In the genomic region with DNA sequence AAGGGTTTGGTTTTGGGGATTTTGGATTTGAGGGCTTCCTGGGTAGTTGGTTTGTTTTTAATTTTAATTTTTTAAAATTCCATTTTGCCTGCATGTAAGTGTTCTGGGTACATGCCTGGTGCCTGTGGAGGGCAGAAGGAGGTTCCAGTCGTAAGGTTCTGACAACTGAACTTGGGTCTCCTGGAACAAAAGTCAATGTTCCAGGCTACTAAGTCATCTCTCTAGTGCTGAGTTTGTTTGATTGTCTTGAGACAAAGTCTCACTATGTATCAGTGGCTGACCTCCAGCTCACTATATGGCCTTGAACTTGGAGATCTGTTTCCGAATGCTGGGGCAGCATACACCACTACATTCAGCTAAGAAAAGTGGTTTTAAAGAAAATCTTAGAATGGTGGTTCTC, we compare ENCODE assay signal across 21 mouse cellular contexts. TPM values are rescaled to one million over a fixed set of nuclear protein-coding genes. Genes with fewer than 3 reads are reported as not detected.
A peak's percentile ranks its signal among the peaks of the same experiment; 100 is the strongest.
DNase-seq lines count a peak whose midpoint lies in the region; ATAC-seq and TF ChIP-seq lines count a peak whose summit lies in the region.
"Had no signal": no experiment of that assay in that cellular context is flagged by ENCODE, and none has a peak within 500 bp of the region (broad histone marks: within the 10 kb centered on the region; RNA-seq: fewer than 3 reads in every experiment).

No protein-coding gene starts in this region.

- H3K4me2 ChIP-seq in heart, embryonic 15.5 days = no peak overlapping the region
- no peak overlapping the region for H3K4me2 ChIP-seq in kidney, embryonic 16.5 days (replicated peaks; ENCODE audit: low read depth, low read length)
- no peak overlapping the region for H3K4me2 ChIP-seq in kidney, embryonic 15.5 days
- H3K4me2 ChIP-seq in liver, embryonic 14.5 days (ENCODE audit: low read depth) = peak overlapping the region; percentile 94

- H3K79me2 ChIP-seq in heart, adult 2 months (replicated peaks; ENCODE audit: control insufficient read depth, insufficient read depth, low read length) = peaks cover 1% of the 10 kb centered on the region; the same call in 1 of the 2 replicates

- no peak for DNase-seq in heart, adult 2 months
- DNase-seq in heart, postnatal 25 days (ENCODE audit: low spot score) = no peak
- no peak for DNase-seq in heart, adult 18-20 months
- no peak for DNase-seq in liver, embryonic 14.5 days (ENCODE audit: low read depth in 3 of 3, low spot score in 3 of 3)
- no peak for DNase-seq in testis, postnatal 14 days (ENCODE audit: low spot score)
- DNase-seq: adrenal gland, postnatal 10 days; cerebellum, adult 9-10 months; right cerebral cortex, adult 18-20 months; right cerebral cortex, postnatal 4 days; thymus, adult 18-20 months; thymus, postnatal 4 days had no signal

- H3K9me3 ChIP-seq in heart, embryonic 15.5 days (replicated peaks) = no peaks in the 10 kb centered on the region
- no peaks in the 10 kb centered on the region for H3K9me3 ChIP-seq in kidney, embryonic 16.5 days (ENCODE audit: low read length)
- no peaks in the 10 kb centered on the region for H3K9me3 ChIP-seq in kidney, embryonic 15.5 days (replicated peaks)
- no peaks in the 10 kb centered on the region for H3K9me3 ChIP-seq in liver, embryonic 14.5 days (ENCODE audit: control insufficient read depth, low read length)
- H3K9me3 ChIP-seq: forebrain, embryonic 13.5 days; hindbrain, embryonic 13.5 days; limb, embryonic 10.5 days; neural tube, embryonic 15.5 days; stomach, embryonic 15.5 days had no signal

- no peak overlapping the region for H3K4me3 ChIP-seq in heart, adult 2 months
- no peak overlapping the region for H3K4me3 ChIP-seq in heart, embryonic 15.5 days
- H3K4me3 ChIP-seq in kidney, embryonic 16.5 days (ENCODE audit: low read length) = no peak overlapping the region
- H3K4me3 ChIP-seq in kidney, embryonic 15.5 days (replicated peaks) = no peak overlapping the region
- H3K4me3 ChIP-seq in liver, embryonic 14.5 days (ENCODE audit: insufficient read depth in 1 of 2, low read depth in 2 of 2, low read length in 2 of 2) = no peak overlapping the region
- H3K4me3 ChIP-seq: forebrain, embryonic 13.5 days; limb, embryonic 10.5 days; neural tube, embryonic 15.5 days; stomach, embryonic 15.5 days had no signal

- no peak for TF ChIP-seq CTCF in heart, adult 2 months (IDR thresholded peaks at IDR 0.05)
- TF ChIP-seq CTCF in liver, embryonic 14.5 days (IDR thresholded peaks at IDR 0.05; ENCODE audit: low read depth) = no peak

- peak overlapping the region; percentile 99 for H3K27ac ChIP-seq in heart, adult 2 months
- peak overlapping the region; percentile 100 for H3K27ac ChIP-seq in heart, embryonic 15.5 days
- H3K27ac ChIP-seq in kidney, embryonic 16.5 days (ENCODE audit: low read length) = no peak overlapping the region
- no peak overlapping the region for H3K27ac ChIP-seq in kidney, embryonic 15.5 days
- H3K27ac ChIP-seq in liver, embryonic 14.5 days = no peak overlapping the region
- H3K27ac ChIP-seq: forebrain, embryonic 13.5 days; limb, embryonic 10.5 days; macrophage; neural tube, embryonic 15.5 days had no signal

- WGBS in heart, adult 2 months = 74% methylated on average over 2 of the region's 2 CpGs
- 89% methylated on average over 2 of the region's 2 CpGs for WGBS in heart, embryonic 15.5 days
- WGBS in kidney, embryonic 16.5 days = 85% methylated on average over 2 of the region's 2 CpGs
- 97% methylated on average over 2 of the region's 2 CpGs for WGBS in kidney, embryonic 15.5 days
- WGBS in liver, embryonic 14.5 days (ENCODE audit: insufficient replicate concordance) = 82% methylated on average over 2 of the region's 2 CpGs

- no peak overlapping the region for H3K9ac ChIP-seq in heart, adult 2 months (ENCODE audit: low read depth, low read length)
- no peak overlapping the region for H3K9ac ChIP-seq in heart, embryonic 15.5 days
- H3K9ac ChIP-seq in kidney, embryonic 16.5 days (replicated peaks; ENCODE audit: low read length) = 0 out of 2 replicates have a peak overlapping the region, but pooled peaks have one; percentile 15
- H3K9ac ChIP-seq in kidney, embryonic 15.5 days = no peak overlapping the region
- H3K9ac ChIP-seq in liver, embryonic 14.5 days (replicated peaks) = peak overlapping the region; percentile 20; the same call in 1 of the 2 replicates
- H3K9ac ChIP-seq: stomach, embryonic 15.5 days had no signal

- intact Hi-C loops in heart, adult 2 months (cut with DNase I) = no loop called here
- intact Hi-C loops in heart, postnatal 25 days (cut with DNase I) = no loop called here

- no peak for TF ChIP-seq EP300 in heart, adult 2 months (IDR thresholded peaks at IDR 0.05; ENCODE audit: insufficient read depth, low read depth, low read length)
- no peak for TF ChIP-seq EP300 in liver, embryonic 14.5 days (IDR thresholded peaks at IDR 0.05; ENCODE audit: low read depth)

- peaks cover 5% of the 10 kb centered on the region for H3K36me3 ChIP-seq in heart, adult 2 months (ENCODE audit: control insufficient read depth, insufficient read depth, low read length)
- peaks cover 4% of the 10 kb centered on the region; the same call in 1 of the 2 replicates for H3K36me3 ChIP-seq in heart, embryonic 15.5 days
- H3K36me3 ChIP-seq in kidney, embryonic 16.5 days (ENCODE audit: insufficient read depth, low read length) = no peaks in the 10 kb centered on the region; the same call in 1 of the 2 replicates
- peaks cover 25% of the 10 kb centered on the region; the same call in 1 of the 2 replicates for H3K36me3 ChIP-seq in kidney, embryonic 15.5 days
- H3K36me3 ChIP-seq in liver, embryonic 14.5 days (replicated peaks; ENCODE audit: control insufficient read depth, insufficient read depth, low read depth) = peaks cover 2% of the 10 kb centered on the region
- H3K36me3 ChIP-seq: neural tube, embryonic 15.5 days had no signal

- no peaks in the 10 kb centered on the region for H3K27me3 ChIP-seq in heart, adult 2 months (ENCODE audit: control insufficient read depth, insufficient read depth, low read length)
- no peaks in the 10 kb centered on the region for H3K27me3 ChIP-seq in heart, embryonic 15.5 days
- no peaks in the 10 kb centered on the region for H3K27me3 ChIP-seq in kidney, embryonic 16.5 days (ENCODE audit: insufficient read depth, low read length)
- no peaks in the 10 kb centered on the region for H3K27me3 ChIP-seq in kidney, embryonic 15.5 days
- no peaks in the 10 kb centered on the region for H3K27me3 ChIP-seq in liver, embryonic 14.5 days (ENCODE audit: control insufficient read depth, insufficient read depth, low read length)
- H3K27me3 ChIP-seq: forebrain, embryonic 13.5 days; neural tube, embryonic 15.5 days; stomach, embryonic 15.5 days had no signal

- no peak for TF ChIP-seq POLR2A in heart, adult 2 months (IDR thresholded peaks at IDR 0.05; ENCODE audit: insufficient read depth, low read depth, low read length)

- H3K4me1 ChIP-seq in heart, adult 2 months (ENCODE audit: control insufficient read depth, insufficient read depth, low read length) = peaks cover 16% of the 10 kb centered on the region
- H3K4me1 ChIP-seq in heart, embryonic 15.5 days (replicated peaks) = peaks cover 60% of the 10 kb centered on the region
- H3K4me1 ChIP-seq in kidney, embryonic 16.5 days (ENCODE audit: insufficient read depth, low read length) = peaks cover 14% of the 10 kb centered on the region
- peaks cover 36% of the 10 kb centered on the region for H3K4me1 ChIP-seq in kidney, embryonic 15.5 days
- peaks cover 37 to 58% of the 10 kb centered on the region in 2 experiments for H3K4me1 ChIP-seq in liver, embryonic 14.5 days (replicated peaks; ENCODE audit: control insufficient read depth in 2 of 2, insufficient read depth in 2 of 2, low read length in 1 of 2)

- ATAC-seq in heart, embryonic 15.5 days (replicated peaks; ENCODE audit: insufficient number of reproducible peaks, insufficient read depth, low FRiP score, low read depth) = no peak
- no peak for ATAC-seq in kidney, embryonic 16.5 days (ENCODE audit: low FRiP score, low TSS enrichment)
- ATAC-seq in kidney, embryonic 15.5 days (replicated peaks; ENCODE audit: low FRiP score) = no peak
- ATAC-seq in liver, embryonic 14.5 days (ENCODE audit: insufficient read depth) = no peak
- ATAC-seq: forebrain, embryonic 13.5 days; lung, postnatal 0 days had no signal

RNA-seq across cellular contexts. Expression of a gene that starts 2.6 kb away (rescaled TPM):
- total RNA-seq in heart, adult 2 months (2021) = 10 to 100 TPM; 17.8 to 24.5 TPM
- 24.1 and 29.3 TPM in 2 replicates for polyA plus RNA-seq in heart, adult 2 months (2012; rRNA removed)
- total RNA-seq in heart, postnatal 25 days (2021) = 10 to 100 TPM; 23.7 to 26.5 TPM
- 25.0 and 33.6 TPM in 2 replicates for polyA plus RNA-seq in heart, embryonic 15.5 days (2015; fragmentation: Nextera tagmentation; extraction: Ambion mirVana)
- 10 to 100 TPM; 14.8 to 18.4 TPM for total RNA-seq in heart, adult 18-20 months (2021)
- 44.1 and 44.7 TPM in 2 replicates for polyA plus RNA-seq in kidney, embryonic 16.5 days (2015; fragmentation: Nextera tagmentation; extraction: Ambion mirVana)
- 34.6 and 39.1 TPM in 2 replicates for polyA plus RNA-seq in kidney, embryonic 15.5 days (2015; fragmentation: Nextera tagmentation; extraction: Ambion mirVana)
- polyA plus RNA-seq in liver, embryonic 14.5 days (2012; rRNA removed) = 11.2 and 11.9 TPM in 2 replicates
- polyA plus RNA-seq in liver, embryonic 14.5 days (2014; fragmentation: Nextera tagmentation; extraction: Ambion mirVana) = 9.4 and 10.8 TPM in 2 replicates

RNA-seq across cellular contexts. Expression of a gene that starts 38.0 kb away (rescaled TPM):
- total RNA-seq in heart, adult 2 months (2021) = 1 to 10 TPM; 2.3 to 3.5 TPM
- 4.9 and 5.5 TPM in 2 replicates for polyA plus RNA-seq in heart, adult 2 months (2012; rRNA removed)
- total RNA-seq in heart, postnatal 25 days (2021) = 1 to 10 TPM; 1.5 to 1.6 TPM
- polyA plus RNA-seq in heart, embryonic 15.5 days (2015; fragmentation: Nextera tagmentation; extraction: Ambion mirVana) = 0.93 and 2.5 TPM in 2 replicates
- total RNA-seq in heart, adult 18-20 months (2021) = 1 to 10 TPM; 4.3 to 5.2 TPM
- polyA plus RNA-seq in kidney, embryonic 16.5 days (2015; fragmentation: Nextera tagmentation; extraction: Ambion mirVana) = 9.4 and 9.5 TPM in 2 replicates
- 6.4 and 7.3 TPM in 2 replicates for polyA plus RNA-seq in kidney, embryonic 15.5 days (2015; fragmentation: Nextera tagmentation; extraction: Ambion mirVana)
- polyA plus RNA-seq in liver, embryonic 14.5 days (2012; rRNA removed) = 0.95 and 1.0 TPM in 2 replicates
- 0.33 and 0.45 TPM in 2 replicates for polyA plus RNA-seq in liver, embryonic 14.5 days (2014; fragmentation: Nextera tagmentation; extraction: Ambion mirVana)

RNA-seq across cellular contexts. Expression of a gene that starts 43.8 kb away (rescaled TPM):
- 100 to 1,000 TPM; 137 to 150 TPM for total RNA-seq in heart, adult 2 months (2021)
- polyA plus RNA-seq in heart, adult 2 months (2012; rRNA removed) = 201 and 230 TPM in 2 replicates
- 100 to 1,000 TPM; 154 to 183 TPM for total RNA-seq in heart, postnatal 25 days (2021)
- polyA plus RNA-seq in heart, embryonic 15.5 days (2015; fragmentation: Nextera tagmentation; extraction: Ambion mirVana) = 565 and 609 TPM in 2 replicates
- 100 to 1,000 TPM; 163 to 184 TPM for total RNA-seq in heart, adult 18-20 months (2021)
- 981 and 1,131 TPM in 2 replicates for polyA plus RNA-seq in kidney, embryonic 16.5 days (2015; fragmentation: Nextera tagmentation; extraction: Ambion mirVana)
- polyA plus RNA-seq in kidney, embryonic 15.5 days (2015; fragmentation: Nextera tagmentation; extraction: Ambion mirVana) = 1,112 and 1,115 TPM in 2 replicates
- polyA plus RNA-seq in liver, embryonic 14.5 days (2012; rRNA removed) = 530 and 765 TPM in 2 replicates
- 774 and 804 TPM in 2 replicates for polyA plus RNA-seq in liver, embryonic 14.5 days (2014; fragmentation: Nextera tagmentation; extraction: Ambion mirVana)

RNA-seq across cellular contexts. Expression of a gene that starts 44.4 kb away (rescaled TPM):
- total RNA-seq in heart, adult 2 months (2021) = 10 to 100 TPM; 69.6 to 95.0 TPM
- polyA plus RNA-seq in heart, adult 2 months (2012; rRNA removed) = 247 and 250 TPM in 2 replicates
- 10 to 100 TPM; 77.5 to 92.2 TPM for total RNA-seq in heart, postnatal 25 days (2021)
- 38.0 and 42.9 TPM in 2 replicates for polyA plus RNA-seq in heart, embryonic 15.5 days (2015; fragmentation: Nextera tagmentation; extraction: Ambion mirVana)
- total RNA-seq in heart, adult 18-20 months (2021) = 100 to 1,000 TPM in 1 of 2 experiments, 10 to 100 TPM in 1; 80.2 to 107 TPM
- 14.3 and 16.0 TPM in 2 replicates for polyA plus RNA-seq in kidney, embryonic 16.5 days (2015; fragmentation: Nextera tagmentation; extraction: Ambion mirVana)
- polyA plus RNA-seq in kidney, embryonic 15.5 days (2015; fragmentation: Nextera tagmentation; extraction: Ambion mirVana) = 10.9 and 11.2 TPM in 2 replicates
- polyA plus RNA-seq in liver, embryonic 14.5 days (2012; rRNA removed) = 10.4 and 12.0 TPM in 2 replicates
- polyA plus RNA-seq in liver, embryonic 14.5 days (2014; fragmentation: Nextera tagmentation; extraction: Ambion mirVana) = 14.4 and 17.3 TPM in 2 replicates

Comparison
In these comparisons a context has a peak if more than half of its experiments do, and no peak if none do; other contexts are left out.
1. H3K9ac ChIP-seq: peak in kidney, embryonic 16.5 days (single experiment) and liver, embryonic 14.5 days (single experiment); none in heart, adult 2 months (single experiment), heart, embryonic 15.5 days (single experiment) and kidney, embryonic 15.5 days (single experiment).
2. H3K27ac ChIP-seq: peak in heart, adult 2 months (single experiment) and heart, embryonic 15.5 days (single experiment); none in kidney, embryonic 16.5 days (single experiment), kidney, embryonic 15.5 days (single experiment) and liver, embryonic 14.5 days (single experiment).